Mouse (Mus musculus) hindbrain, postnatal 0 days (tissue): ENCODE measurements around the gene Rsrc2. TPM values are rescaled to one million over a fixed set of nuclear protein-coding genes. Genes with fewer than 3 reads are reported as not detected.

ENCODE experiments used
- ATAC-seq: fragments of 200-750 bp; cut with Nextera tagmentation; 2 replicates; pipeline ENCODE4 v1.8.0; 2017; ENCODE audit warnings: mild to moderate bottlenecking, moderate TSS enrichment, moderate library complexity
- DNase-seq: peaks from one replicate; pipeline ENCODE4 v3.0.0-alpha.2; 2015; ENCODE audit warnings: low spot score
- H3K27ac ChIP-seq: fragments of 300-500 bp; sonication (generic); 2 replicates; pipeline ENCODE4 v1.5.1; 2014; ENCODE audit warnings: mild to moderate bottlenecking
- H3K27me3 ChIP-seq: fragments of 300-500 bp; sonication (generic); 2 replicates; pipeline ENCODE4 v1.6.1; 2014; ENCODE audit warnings: low read length, mixed read lengths; ENCODE audit not compliant: insufficient read depth
- H3K36me3 ChIP-seq: fragments of 300-500 bp; sonication (generic); 2 replicates; pipeline ENCODE4 v1.6.1; 2014; ENCODE audit warnings: low read length, mixed read lengths; ENCODE audit not compliant: insufficient read depth
- H3K4me1 ChIP-seq: fragments of 300-500 bp; sonication (generic); 2 replicates; pipeline ENCODE4 v1.6.1; 2014; ENCODE audit warnings: antibody characterized with exemption, low read length, mixed read lengths; ENCODE audit not compliant: insufficient read depth
- H3K4me2 ChIP-seq: fragments of 300-500 bp; sonication (generic); 2 replicates; pipeline ENCODE4 v1.6.1; 2014; ENCODE audit warnings: low read depth, mild to moderate bottlenecking, low read length, moderate library complexity, mixed read lengths
- H3K4me3 ChIP-seq: fragments of 300-500 bp; sonication (generic); 2 replicates; pipeline ENCODE4 v1.5.1; 2014; ENCODE audit warnings: low read length
- H3K9ac ChIP-seq: fragments of 300-500 bp; sonication (generic); replicated peaks from 2 replicates; pipeline ENCODE4 v1.6.1; 2014; ENCODE audit warnings: mild to moderate bottlenecking, low read length, moderate library complexity, mixed read lengths
- H3K9me3 ChIP-seq: fragments of 300-500 bp; sonication (generic); 2 replicates; pipeline ENCODE4 v1.6.1; 2016; ENCODE audit warnings: low read length, mixed read lengths
- CTCF ChIP-seq: IDR thresholded peaks from 2 replicates; pipeline ENCODE4 v1.5.1; 2016; ENCODE audit warnings: antibody characterized with exemption, control low read depth, low read depth
- WGBS: fragments of 180-500 bp; shearing (Covaris S2); extraction: QIAGEN DNeasy Blood & Tissue Kit; methylation state at CpG from one replicate; pipeline ENCODE4 v1.1.7; 2014; 5-methylcytosine and 5-hydroxymethylcytosine counted together
- polyA plus RNA-seq: library from polyadenylated mRNA; unstranded; fragments of >200 nt; fragmentation: Nextera tagmentation; extraction: Ambion mirVana; gene quantifications from 2 replicates; pipeline ENCODE4 v1.2.1, GENCODE M21; 2015
- total RNA-seq: library from RNA; depleted of rRNA; stranded (reverse); fragments of >200 nt; gene quantifications from 2 replicates; pipeline ENCODE4 v1.2.3, GENCODE M21; 2014; rRNA removed

The Rsrc2 gene
- total and polyA plus RNA-seq, 2 experiments from 2014 or later = 39.9 to 112 TPM

GRCm38 (mm10) chr5:123682372-123682771 is 66.8 kb downstream of the Rsrc2 start:
- WGBS = 40% methylated on average over 4 of the region's 4 CpGs
- TF ChIP-seq CTCF = no peak
- Histone ChIP-seq H3K9ac (0 out of 2 replicates have a peak overlapping the region, but pooled peaks have one; percentile 96), H3K4me2 (peak overlapping the region; percentile 76), H3K4me3 (peak overlapping the region; percentile 96), H3K27ac (no peak overlapping the region), H3K9me3 (no peaks in the 10 kb centered on the region), H3K4me1 (0 out of 2 replicates have a peak, but pooled peaks cover 2% of the 10 kb centered on the region), H3K27me3 (no peaks in the 10 kb centered on the region), H3K36me3 (no peaks in the 10 kb centered on the region)
- DNase-seq (no peak), ATAC-seq (no peak)

- Histone ChIP-seq H3K9me3 (no peaks in the 10 kb centered on the region), H3K4me1 (0 out of 2 replicates have a peak, but pooled peaks cover 2% of the 10 kb centered on the region), H3K27me3 (no peaks in the 10 kb centered on the region), H3K9ac (no peak overlapping the region), H3K4me2 (0 out of 2 replicates have a peak overlapping the region, but pooled peaks have one; percentile 13), H3K27ac (no peak overlapping the region), H3K4me3 (no peak overlapping the region), H3K36me3 (no peaks in the 10 kb centered on the region)
- DNase-seq (peak; percentile 63), ATAC-seq (no peak)
- WGBS = 22% methylated on average over 5 of the region's 5 CpGs
- TF ChIP-seq CTCF = no peak
Observed at GRCm38 (mm10) chr5:123679546-123680263, 69.5 kb downstream of the Rsrc2 start.

GRCm38 (mm10) chr5:123679106-123679505 is 70.1 kb downstream of the Rsrc2 start:
- ATAC-seq (no peak), DNase-seq (no peak)
- WGBS = 64% methylated on average over 3 of the region's 3 CpGs
- no peaks in the 10 kb centered on the region for H3K27me3 ChIP-seq
- H3K9ac ChIP-seq = no peak overlapping the region
- no peak for TF ChIP-seq CTCF
- H3K9me3 ChIP-seq = no peaks in the 10 kb centered on the region
- no peak overlapping the region for H3K4me2 ChIP-seq
- H3K36me3 ChIP-seq = no peaks in the 10 kb centered on the region
- H3K4me1 ChIP-seq = 0 out of 2 replicates have a peak, but pooled peaks cover 2% of the 10 kb centered on the region
- H3K27ac ChIP-seq = no peak overlapping the region
- H3K4me3 ChIP-seq = no peak overlapping the region

Other genes starting within 250 kb of the Rsrc2 start
- gene B3gnt4, start 239.0 kb downstream of the Rsrc2 start, total RNA-seq = 2.5 and 4.5 TPM in 2 replicates
- 0.87 and 1.4 TPM in 2 replicates for gene B3gnt4, start 239.0 kb downstream of the Rsrc2 start, polyA plus RNA-seq
- gene Diablo, start 225.2 kb downstream of the Rsrc2 start, total RNA-seq = 61.3 and 76.7 TPM in 2 replicates
- 89.4 and 99.6 TPM in 2 replicates for gene Diablo, start 225.2 kb downstream of the Rsrc2 start, polyA plus RNA-seq
- gene Gm49027, start 223.9 kb downstream of the Rsrc2 start, total RNA-seq = 0.14 and 0.52 TPM in 2 replicates
- gene Gm49027, start 223.9 kb downstream of the Rsrc2 start, polyA plus RNA-seq = 0.39 and 0.68 TPM in 2 replicates
- 46.5 and 55.6 TPM in 2 replicates for gene Vps33a, start 176.4 kb downstream of the Rsrc2 start, total RNA-seq
- 34.0 and 34.7 TPM in 2 replicates for gene Vps33a, start 176.4 kb downstream of the Rsrc2 start, polyA plus RNA-seq
- gene Clip1, start 64.8 kb downstream of the Rsrc2 start, total RNA-seq = 47.3 and 58.0 TPM in 2 replicates
- gene Clip1, start 64.8 kb downstream of the Rsrc2 start, polyA plus RNA-seq = 68.6 and 71.6 TPM in 2 replicates
- 23.9 and 26.5 TPM in 2 replicates for gene Zcchc8, start 28.3 kb downstream of the Rsrc2 start, total RNA-seq
- gene Zcchc8, start 28.3 kb downstream of the Rsrc2 start, polyA plus RNA-seq = 40.0 and 46.8 TPM in 2 replicates
- gene Kntc1, start 302 bp upstream of the Rsrc2 start, total RNA-seq = 7.1 and 23.1 TPM in 2 replicates
- 4.1 and 6.9 TPM in 2 replicates for gene Kntc1, start 302 bp upstream of the Rsrc2 start, polyA plus RNA-seq
- gene Hcar2, start 116.1 kb upstream of the Rsrc2 start, total RNA-seq = not detected in 2 replicates
- gene Hcar2, start 116.1 kb upstream of the Rsrc2 start, polyA plus RNA-seq = not detected in 2 replicates
- 0.83 and 1.4 TPM in 2 replicates for gene Hcar1, start 130.6 kb upstream of the Rsrc2 start, total RNA-seq
- gene Hcar1, start 130.6 kb upstream of the Rsrc2 start, polyA plus RNA-seq = 0.63 and 0.88 TPM in 2 replicates
- 12.7 and 16.7 TPM in 2 replicates for gene Denr, start 157.8 kb upstream of the Rsrc2 start, total RNA-seq
- gene Denr, start 157.8 kb upstream of the Rsrc2 start, polyA plus RNA-seq = 123 and 136 TPM in 2 replicates
- gene Gm43518, start 178.0 kb upstream of the Rsrc2 start, total RNA-seq = 0.37 TPM in 1 of 2 replicates, not detected in the other
- 2.2 and 3.2 TPM in 2 replicates for gene Gm43518, start 178.0 kb upstream of the Rsrc2 start, polyA plus RNA-seq
- gene Ccdc62, start 181.3 kb upstream of the Rsrc2 start, total RNA-seq = 1.1 and 2.0 TPM in 2 replicates
- gene Ccdc62, start 181.3 kb upstream of the Rsrc2 start, polyA plus RNA-seq = 4.8 and 5.5 TPM in 2 replicates
- 46.9 and 65.5 TPM in 2 replicates for gene Hip1r, start 224.2 kb upstream of the Rsrc2 start, total RNA-seq
- 32.6 and 33.9 TPM in 2 replicates for gene Hip1r, start 224.2 kb upstream of the Rsrc2 start, polyA plus RNA-seq